Mouse (Mus musculus) MEL (cell line): Measurements from ENCODE around the gene 4930523C07Rik.

Experiments
- CTCF ChIP-seq, 3 experiments: IDR thresholded peaks in 2 of 3; conservative IDR thresholded peaks in 1 of 3; 2 replicates each; pipeline ENCODE4 v1.5.1; 2011 to 2012; ENCODE audit warnings: low read length in 3 of 3, low read depth in 2 of 3, mild to moderate bottlenecking in 2 of 3, improper control_type of control experiment in 1 of 3, inconsistent platforms in 1 of 3, mixed read lengths in 1 of 3, moderate library complexity in 1 of 3; ENCODE audit not compliant: control insufficient read depth in 1 of 3, insufficient read depth in 1 of 3, poor library complexity in 1 of 3, severe bottlenecking in 1 of 3
- GATA1 ChIP-seq: IDR thresholded peaks from 2 replicates; pipeline ENCODE4 v1.6.1; 2011; ENCODE audit warnings: low read depth, low read length, improper control_type of control experiment

GRCm38 (mm10) chr1:160043271-160043975, 759 bp upstream of the 4930523C07Rik start:
- TF ChIP-seq GATA1 (no peak), CTCF (IDR thresholded peaks at IDR 0.05 in 2 of 3, conservative IDR thresholded peaks at IDR 0.05 in 1 of 3; ENCODE audit: control insufficient read depth in 1 of 3, insufficient read depth in 1 of 3, low read depth in 2 of 3, low read length in 3 of 3, poor library complexity in 1 of 3, severe bottlenecking in 1 of 3) (no peak)
